Mouse (Mus musculus): ENCODE measurements around the gene Nkd1. TPM values are rescaled to one million over a fixed set of nuclear protein-coding genes. Genes with fewer than 3 reads are reported as not detected.

Gene Nkd1
- total RNA-seq, 4 experiments from 2014 or later: 0.97 to 1.5 (median 1.4) TPM

DNA sequence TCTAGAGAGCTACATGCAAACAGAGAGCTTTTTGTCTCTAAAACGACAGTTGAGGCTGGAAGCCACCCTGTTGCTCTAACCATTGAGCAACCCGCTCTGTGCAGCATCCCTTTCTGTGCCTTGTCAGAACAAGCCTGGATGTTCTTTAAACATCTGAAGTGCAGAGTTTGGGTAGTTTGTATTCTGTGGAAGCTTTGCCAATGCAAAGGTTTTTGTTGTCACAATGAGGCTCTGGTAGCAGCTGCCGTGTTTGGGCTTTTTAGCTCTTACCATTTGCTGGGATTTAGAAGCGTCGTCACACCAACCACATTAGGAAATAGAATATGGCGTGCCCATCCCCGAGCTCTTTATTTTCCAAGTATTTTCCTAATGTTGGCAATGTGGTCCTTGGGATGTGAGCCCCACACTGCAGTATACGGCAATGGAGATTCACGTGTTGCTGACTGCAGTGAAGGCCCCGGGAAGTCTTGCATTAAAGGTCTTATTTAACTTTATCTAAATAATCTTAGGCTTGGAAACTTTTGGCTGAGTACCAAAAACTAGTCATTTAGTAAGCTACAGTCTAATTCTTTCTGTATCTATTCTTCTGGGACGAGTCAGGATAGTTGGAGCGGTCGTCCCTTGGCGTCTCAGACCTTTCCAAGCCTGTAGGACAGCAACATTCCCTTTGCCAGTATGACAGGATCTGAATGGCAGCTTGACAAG, 51.9 kb downstream of the Nkd1 start:
- no peak for DNase-seq (ENCODE audit: low spot score in 2 of 2)

DNA sequence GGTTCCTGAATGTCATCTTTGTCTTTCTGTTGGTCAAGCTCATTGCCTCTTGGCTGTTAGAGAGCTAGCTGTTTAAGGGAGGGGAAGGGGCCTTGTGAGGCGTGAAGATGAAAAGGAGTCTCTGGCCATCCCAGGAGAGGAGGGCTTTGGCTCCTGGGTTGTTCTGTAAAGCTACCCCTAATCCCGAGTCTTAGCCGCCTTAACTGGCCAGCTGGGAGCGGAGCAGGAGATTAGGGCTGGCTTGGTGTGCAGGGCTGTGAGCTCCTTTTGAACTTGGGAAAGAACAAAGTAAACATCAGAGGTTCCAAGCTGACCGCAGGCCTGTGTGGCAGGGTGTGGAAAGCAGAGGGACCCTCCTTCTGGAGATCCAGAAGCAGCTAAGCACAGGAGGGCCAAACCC, 53.8 kb downstream of the Nkd1 start:
- DNase-seq (ENCODE audit: low spot score in 2 of 2): no peak

DNA sequence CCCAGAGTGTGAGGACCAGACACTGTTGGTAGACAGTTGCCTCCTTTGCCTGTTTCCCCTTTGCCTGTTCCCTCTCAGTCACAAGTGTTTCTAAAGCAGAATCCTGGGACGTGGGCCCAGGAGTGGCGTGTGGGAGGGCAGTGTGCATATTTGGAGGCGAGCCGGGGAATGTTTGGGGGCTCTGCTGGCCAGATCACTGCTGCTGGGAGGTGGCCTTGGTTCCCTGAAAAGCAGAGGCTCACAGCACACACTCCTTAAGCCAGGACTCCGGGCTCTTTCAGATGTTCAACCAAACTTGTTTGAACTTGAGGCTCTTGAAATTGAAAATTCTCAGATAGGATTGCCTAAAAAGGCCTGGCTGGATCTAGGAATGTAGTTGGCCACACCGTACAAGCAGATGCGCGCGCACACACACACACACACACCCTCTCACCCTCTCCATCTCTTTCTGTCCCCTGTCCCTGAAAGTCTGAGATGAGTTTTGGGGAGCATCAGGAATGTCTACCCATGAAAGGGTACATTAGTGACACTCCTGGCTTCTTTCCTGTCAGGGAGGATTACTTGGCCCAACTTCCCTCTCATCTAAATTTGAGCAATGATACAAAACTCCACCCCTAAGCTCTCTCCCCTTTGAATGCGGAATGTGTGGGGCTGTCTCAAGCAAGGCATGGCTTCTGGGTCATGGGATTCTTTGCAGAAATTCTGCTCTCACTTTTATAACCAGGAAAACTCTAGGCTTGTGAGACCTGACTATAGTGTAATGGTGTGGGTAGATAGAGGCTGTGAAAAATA, 55.4 kb downstream of the Nkd1 start:
- peak in 1 of 2 experiments; percentile 32 for DNase-seq (ENCODE audit: low spot score in 2 of 2)

DNA sequence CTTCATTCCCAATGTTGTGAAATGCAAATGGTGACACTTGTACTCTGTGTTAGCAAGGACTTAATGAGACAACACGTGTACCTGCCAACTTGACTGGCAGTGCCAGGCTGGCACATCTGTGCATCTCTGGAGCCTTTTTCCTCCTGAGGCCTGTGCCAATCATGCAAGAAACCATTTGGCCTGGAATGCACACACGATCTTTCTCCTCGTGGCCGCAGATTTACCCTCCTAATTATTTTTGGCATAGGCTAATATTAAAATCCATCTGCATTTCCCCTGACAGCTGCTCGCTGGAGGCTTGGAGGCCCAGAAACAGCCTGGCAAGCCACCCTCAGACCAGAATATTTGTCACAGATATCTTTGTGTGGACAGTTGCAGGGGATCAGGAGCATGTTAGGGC, 56.5 kb downstream of the Nkd1 start:
- no peak for DNase-seq (ENCODE audit: low spot score in 2 of 2)

DNA sequence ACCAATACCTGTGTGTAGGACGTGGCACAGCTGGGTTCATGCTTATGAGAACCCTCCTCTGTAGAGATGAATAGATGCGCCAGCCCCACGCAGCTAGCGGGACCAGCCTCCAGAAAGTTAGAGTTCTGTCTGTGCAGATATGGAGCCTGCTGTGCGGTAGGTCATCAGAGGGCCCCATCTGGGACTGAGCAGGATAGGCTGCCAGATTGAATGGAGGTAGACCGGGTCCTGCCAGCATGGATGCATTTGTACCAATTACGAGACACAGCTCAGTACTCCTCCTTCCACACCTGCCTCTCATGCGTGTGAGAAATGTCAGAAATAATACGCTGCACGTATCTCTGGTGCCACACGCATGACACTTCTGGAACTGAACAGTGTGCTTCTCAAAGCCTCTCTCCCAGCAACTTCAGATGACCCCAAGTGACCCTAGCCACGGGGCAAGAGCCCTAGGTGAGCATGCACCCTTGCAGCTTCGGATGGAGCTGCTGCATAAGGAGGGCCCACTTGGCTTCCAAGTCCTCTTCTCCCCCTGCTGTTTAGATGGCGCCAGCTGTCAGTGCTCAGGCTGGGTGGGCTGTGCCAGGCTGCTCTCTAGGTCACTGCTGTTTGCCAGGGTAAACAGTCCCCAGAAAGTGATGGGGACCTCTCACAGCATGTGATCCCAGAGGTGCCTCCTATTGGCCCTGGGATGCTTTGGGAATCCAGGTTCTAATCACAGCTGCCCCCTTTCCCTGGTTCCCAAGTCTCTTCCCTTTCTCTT, 57.4 kb downstream of the Nkd1 start:
- DNase-seq (ENCODE audit: low spot score in 2 of 2): no peak

DNA sequence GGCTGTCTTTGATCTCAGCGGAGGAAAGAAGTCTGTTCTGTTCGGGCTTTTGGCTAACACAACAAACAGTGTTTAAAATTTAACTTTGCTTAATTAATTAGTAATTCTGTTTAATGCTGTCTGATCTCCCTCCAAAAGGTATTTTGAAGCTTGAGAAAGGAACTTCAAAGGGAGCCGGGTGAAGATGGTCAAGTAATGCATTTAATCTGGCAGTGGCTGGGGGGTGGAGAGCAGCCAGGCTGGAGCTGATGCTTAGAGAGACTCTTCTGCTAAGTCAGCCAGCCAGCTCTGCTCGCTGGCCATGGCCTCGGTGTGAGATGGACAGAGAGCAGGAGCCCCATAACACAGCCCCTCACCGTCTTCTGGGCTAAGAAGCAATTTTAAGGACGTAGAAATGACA, 58.1 kb downstream of the Nkd1 start:
- no peak for DNase-seq (ENCODE audit: low spot score in 2 of 2)

DNA sequence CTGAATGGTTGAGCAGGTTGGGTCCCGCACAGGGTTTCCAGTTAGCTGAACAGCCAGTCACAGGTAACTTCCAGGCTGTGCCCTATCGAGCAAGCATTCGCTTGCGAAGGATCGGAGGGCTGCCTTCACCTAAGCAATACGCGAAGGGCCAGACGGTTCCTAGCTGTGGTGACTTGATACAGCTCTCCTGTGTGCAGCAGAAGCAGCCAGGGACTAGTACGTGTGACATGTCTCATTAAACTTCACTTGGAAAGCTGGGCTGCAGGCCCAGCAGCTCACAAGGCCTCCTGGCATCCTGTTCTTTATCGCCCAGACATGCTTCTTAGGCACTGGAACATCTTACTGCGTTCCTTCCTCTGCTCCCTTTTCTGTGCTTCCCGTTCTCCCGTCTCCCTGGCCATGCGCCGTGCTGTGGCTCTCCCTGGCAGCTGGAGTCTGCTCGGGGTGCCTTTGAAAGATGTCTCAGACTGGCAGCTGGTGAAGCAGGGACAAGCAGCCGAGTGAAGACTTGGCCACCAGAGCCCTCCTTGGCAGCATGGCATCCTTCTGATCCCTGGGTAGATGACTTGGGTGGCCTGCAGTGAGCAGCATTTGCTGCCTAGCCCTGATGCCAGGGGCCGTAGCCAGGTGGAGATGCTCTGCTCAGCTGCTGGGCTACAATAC, 58.6 kb downstream of the Nkd1 start:
- no peak for DNase-seq (ENCODE audit: low spot score in 2 of 2)

DNA sequence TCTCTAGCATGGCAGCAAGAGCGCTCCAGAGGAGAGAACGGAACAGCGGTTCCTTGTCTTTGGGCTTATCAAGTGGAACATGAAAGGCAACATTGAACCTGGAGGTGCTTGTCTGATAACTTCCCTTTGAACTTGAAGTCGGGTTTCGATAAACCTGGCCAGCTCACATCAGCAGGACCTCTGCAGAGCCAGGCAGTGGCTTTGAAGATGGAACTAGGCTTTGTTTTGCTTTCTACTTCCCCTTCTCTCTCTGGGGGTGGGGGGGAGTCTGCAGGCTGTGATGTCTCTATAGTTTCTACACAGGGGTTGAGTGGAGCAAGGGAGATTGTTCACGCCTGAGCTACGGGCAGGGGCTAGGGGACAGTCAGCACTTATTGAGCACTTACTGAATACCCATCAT, 59.6 kb downstream of the Nkd1 start:
- DNase-seq (ENCODE audit: low spot score in 2 of 2): no peak

DNA sequence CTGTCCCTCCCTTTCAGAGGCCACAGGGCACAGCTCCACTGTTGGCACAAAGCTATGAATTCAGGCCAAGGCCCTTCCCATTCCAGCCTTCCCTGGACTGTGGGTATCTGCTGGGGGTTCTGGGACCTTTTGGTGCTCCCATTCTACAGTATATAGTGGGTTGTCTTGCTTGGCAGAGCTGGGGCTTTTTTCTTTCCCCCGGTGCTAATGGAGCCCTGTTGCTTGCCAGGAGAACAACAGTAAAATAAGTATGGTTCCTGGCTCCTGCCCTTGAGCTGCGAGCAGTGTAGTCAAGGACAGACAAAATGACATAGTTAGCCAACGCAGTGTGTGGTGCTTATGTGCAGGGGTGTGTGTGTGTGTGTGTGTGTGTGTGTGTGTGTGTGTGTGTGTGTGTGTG, 62.7 kb downstream of the Nkd1 start:
- DNase-seq (ENCODE audit: low spot score in 2 of 2): no peak

DNA sequence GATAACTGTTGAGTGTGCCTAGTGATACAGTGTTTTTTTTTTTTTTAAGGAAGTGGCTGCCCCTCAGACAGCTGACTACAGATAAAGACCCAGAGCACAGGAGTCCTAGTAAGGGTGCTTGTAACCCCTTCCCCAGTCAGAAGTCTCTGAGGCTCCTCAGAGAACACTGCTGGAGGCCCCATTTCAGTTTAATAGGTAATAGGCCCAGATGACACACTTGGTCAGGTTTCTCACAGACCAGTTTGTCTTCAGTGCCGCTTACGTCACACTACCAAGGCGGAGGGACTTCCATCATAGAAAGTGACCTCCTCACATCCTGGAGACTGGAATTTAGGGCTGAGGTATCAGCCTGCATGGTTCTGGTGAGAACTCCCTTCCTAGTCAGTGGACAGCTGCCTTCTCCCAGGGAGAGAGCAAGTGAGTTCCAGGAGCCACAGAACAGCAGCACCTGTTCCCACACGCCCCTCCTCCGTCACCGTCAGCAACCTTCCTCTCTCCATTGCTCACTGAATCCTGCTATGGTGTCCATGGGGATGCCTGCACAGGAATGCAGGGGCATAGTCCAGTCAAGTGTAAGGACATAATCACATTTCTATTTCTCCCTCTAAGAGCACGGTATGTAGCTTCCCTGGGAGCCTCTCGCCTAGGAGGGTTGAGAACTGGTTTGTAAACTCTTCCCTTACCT, 67.2 kb downstream of the Nkd1 start:
- no peak for DNase-seq (ENCODE audit: low spot score in 2 of 2)

DNA sequence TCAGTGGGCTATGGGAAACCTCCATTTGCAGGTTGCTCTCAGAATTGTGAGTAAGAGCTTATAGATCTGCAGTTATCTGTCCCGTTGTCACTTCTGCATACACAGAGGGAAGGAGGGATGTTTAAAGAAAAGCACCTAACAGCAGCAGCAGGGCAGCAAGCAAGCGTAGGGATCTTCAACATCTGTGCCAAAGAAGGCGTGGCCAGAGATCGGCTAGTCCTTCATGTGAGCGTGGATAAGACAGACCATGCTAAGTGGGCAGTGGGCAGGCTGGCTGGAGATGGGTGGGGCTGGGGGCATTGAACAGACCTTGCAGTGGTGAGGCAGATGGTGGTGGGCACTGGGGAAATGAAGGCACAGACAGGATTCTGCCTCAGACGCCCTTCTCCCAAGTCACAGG, 69.1 kb downstream of the Nkd1 start:
- DNase-seq (ENCODE audit: low spot score in 2 of 2): no peak

DNA sequence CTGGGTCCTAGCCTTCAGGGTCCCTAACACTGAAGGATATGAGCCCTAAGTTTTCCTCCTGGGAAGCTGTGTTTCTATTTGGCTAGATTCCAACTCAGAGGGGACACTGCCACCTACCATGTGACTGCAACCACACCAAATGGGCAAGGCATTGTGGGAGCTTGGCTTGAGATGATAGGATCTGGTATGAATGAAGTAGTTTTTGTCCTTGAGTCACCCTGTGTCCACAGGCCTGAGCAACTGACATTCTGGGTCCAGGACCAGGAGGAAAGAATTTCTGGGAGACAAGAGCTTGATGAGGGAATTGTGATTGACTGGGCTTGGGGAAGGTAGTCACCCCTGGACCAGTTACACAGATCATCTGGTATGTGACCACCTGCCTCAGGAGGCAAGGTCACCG, 72.8 kb downstream of the Nkd1 start:
- DNase-seq (ENCODE audit: low spot score in 2 of 2): no peak

DNA sequence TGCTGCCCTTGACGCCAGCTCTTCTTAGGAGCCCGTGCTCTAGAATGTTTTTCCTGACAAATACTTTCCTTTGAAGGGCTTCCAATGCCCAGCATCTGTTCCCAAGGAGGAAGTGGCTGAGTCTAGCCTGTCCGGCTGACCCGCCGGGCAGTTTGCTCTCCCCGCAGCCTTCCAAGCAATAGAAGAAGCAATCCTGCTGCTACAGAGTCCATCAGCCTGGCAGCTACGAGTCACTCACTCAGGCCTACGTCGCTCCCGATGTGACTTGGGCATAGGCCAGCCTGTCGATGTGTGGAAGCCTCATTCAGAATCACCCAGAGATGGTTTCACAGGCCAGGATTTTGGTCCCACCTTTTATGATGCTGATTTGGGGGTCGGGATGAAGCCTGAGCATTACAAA, 74.9 kb downstream of the Nkd1 start:
- no peak for DNase-seq (ENCODE audit: low spot score in 2 of 2)

DNA sequence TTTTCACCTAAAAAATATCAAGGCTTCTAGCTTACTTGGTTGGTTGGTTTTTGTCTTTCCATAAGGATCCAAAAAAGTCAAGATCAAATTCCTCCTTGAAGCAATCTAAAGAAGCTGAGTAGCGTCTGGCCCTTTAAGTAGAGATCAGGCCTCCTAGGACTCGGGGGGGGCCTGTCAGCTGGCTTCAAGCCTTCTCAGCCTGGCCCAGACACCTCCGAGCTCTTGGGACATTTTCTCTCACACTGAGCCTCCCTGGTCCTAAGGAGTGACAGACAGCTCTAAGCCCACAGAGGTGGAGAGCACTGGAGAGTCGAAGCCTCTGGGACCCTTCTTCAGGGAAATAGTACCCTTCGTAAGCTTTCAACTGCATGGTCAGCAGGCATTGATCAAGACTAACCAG, 77.4 kb downstream of the Nkd1 start:
- DNase-seq (ENCODE audit: low spot score in 2 of 2): no peak

DNA sequence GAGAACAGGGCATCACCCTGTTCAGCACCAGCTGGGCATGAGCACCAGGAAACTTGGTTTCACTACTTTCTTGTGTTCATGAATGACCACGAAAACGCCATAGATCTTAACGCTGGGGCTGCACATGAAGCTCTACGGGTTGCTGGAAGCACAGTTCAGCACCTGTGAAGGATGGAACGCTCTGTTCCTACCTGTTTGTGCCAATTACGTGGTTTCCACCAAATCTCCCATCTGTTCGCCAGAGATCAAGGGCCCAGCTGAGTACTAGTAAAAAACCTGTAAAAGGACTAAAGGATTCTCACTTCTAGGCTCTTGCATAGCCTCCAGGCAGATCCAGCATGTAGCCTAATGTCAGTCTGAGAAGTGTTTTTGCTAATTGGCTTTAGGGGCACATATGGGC, 78.3 kb downstream of the Nkd1 start:
- no peak for DNase-seq (ENCODE audit: low spot score in 2 of 2)

DNA sequence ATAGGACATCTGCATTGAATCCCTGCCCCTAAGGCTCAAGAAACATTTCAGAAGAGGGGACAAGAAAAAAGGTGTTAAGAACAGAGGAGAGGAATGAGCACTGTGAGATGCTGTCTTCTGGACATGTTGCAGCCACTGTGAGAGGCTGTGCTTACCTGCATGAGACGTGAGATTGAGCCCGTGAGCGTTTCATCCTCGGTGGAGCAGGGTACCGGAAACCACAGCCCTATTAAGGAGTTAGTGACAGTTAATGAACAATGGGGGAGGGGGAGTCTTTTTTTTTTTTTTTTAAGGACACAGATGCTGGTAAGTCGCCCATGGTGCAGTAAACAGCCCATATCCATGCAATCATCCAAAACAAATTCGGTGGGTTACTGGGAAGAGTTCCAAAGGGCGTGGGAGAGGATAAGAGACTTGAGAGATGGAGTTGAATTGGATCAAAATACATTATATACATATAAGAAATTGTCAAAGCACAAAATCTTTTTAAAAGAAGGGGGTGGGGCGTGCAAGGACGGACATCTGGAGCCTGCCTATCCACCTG, 82.4 kb downstream of the Nkd1 start:
- no peak for DNase-seq (ENCODE audit: low spot score in 2 of 2)

DNA sequence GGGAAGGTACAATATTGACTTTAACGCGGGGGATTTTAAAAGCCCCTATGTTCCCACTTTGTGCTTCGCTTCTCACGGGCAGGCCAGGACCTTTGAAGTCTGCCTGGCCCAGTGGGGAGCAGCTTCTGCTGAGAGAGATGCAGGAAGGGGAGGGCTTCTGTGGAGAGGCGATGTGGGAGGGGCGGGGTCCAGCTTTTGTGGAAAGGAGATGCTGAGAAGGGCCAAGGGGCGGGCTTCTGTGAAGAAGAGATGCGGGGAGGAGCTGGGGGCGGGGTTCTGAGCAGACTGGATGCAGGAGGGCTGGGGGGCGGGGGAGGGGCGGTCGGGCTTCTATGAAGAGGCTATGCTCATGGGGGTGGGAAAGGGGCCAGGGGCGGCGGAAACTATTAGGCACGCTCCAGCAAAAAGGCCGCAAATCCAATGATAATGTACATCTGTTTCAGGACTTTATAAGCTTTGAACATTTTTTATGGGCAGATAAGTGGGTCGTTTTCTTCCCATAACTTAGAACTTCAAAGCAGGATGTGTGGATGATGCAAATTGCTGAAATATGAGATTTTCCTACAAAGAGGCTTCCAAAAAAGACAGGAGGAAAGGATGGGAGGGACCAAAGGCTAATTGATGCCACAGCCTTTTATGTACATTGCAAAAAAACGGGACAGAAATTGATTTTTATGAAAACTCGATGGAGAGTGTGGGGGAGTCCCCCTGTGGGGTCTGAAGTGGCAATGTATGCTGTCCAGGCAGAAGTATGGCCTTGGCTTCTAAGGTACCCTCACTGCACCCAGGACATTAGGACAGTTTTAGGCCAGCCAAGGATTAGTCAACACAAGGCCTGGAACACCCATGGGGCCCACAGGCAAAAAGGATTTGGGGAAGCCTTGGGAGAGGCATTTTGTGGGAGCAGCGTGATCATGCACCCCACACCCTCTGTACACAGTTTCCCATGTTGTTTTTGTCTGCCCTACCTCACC, 83.2 kb downstream of the Nkd1 start:
- DNase-seq (ENCODE audit: low spot score in 2 of 2): peak in 1 of 2 experiments; percentile 32

DNA sequence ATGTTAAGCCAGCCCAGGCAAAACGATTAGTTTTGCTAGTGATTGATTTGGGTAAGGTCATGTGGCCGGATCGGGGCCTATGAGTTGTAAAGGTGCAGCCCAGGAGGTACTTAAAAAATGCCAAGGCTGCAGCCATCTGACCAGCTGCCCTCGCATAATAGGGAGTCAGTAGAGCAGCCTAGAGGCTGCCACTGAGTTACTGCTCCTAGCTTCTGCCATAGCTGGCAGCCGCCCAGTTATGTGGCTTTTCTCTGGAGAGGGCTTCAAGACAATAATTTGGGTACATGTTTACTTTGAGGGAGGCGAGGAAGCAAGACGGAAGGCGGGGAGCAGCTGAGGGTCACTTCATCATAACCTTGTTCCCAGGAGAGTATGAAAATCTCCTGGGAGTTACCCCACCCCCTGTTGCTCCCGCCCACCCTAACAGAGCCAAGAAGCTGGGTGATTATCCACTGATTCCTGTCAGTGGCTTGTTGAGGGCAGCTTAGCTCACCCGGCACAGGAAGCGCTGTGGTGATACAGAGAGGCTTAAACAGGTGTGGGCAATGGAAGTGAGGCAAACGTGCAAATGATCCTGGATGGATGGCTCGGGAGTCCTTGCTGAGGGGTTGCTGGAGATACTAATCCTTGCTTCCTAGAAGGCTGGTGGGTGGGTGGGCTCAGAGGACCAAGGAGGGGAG, 84.3 kb downstream of the Nkd1 start:
- DNase-seq (ENCODE audit: low spot score in 2 of 2): no peak

DNA sequence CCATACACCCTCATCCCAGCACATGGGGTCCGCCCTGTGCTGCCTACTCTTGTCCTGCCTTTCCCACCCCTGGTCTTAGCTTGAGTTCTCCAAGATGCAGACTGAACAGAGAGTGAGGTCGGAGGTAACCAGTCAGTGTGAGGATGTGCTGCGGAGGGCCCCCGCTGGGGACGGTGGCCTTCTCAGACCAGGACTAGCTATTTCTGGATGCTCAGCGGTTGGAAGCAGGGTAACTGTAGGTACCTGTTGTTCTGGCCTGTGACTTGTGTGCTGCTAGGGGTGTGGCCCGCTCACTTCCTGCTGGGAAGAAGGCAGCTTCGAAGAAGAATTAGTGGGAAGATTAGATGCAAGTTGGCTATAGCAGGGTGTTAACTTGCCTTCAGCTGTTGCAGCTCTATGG, 87.9 kb downstream of the Nkd1 start:
- no peak for DNase-seq (ENCODE audit: low spot score in 2 of 2)

Measured in gastrocnemius, adult 8-10 months (tissue).